Mouse (Mus musculus): ENCODE results near the gene Ncf2.
"Not testable (repeated sequence)": the region's sequence is repeated elsewhere in the genome, so short reads cannot be mapped to it uniquely, and the experiment has no call there.

Gene Ncf2

DNA sequence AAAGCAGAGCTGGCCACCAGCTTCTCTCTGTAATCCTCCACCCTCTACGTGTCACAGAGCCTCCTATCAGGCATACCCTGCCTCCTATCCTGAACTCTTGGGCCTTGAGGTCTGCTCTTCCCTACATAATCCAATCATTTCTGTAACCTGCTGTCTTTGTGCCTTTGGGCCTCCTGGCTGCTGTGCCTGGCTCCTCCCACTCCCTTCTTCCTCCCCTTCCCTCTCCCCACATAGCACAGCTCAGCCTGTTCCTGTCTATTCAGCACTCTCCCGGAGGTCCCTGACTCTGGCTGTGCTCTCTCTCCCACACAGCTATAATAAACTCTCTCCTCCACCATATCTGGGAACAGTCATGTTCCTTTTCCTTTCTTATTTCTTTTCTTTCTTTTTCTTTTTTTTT, at the start of gene Ncf2:
Gene Ncf2 (plus strand): TSS at position 298 of the 400 bp plus-strand sequence.
- DNase-seq (ENCODE audit: low spot score in 2 of 2) = no peak

- peak in 1 of 2 experiments; percentile 66 for DNase-seq (ENCODE audit: low spot score in 2 of 2)
These were observed 49.6 kb upstream of the Ncf2 start, which contains the start of gene Apobec4 for GRCm38 (mm10) chr1:152750312-152750965. Apobec4 (plus strand) TSS chr1:152750551.

- DNase-seq (ENCODE audit: low spot score in 2 of 2) = no peak
These were observed 38.2 kb upstream of the Ncf2 start for GRCm38 (mm10) chr1:152761791-152762190.

- peak; percentile 94 to 95 for DNase-seq (ENCODE audit: low spot score in 2 of 2)
These were observed 33.8 kb upstream of the Ncf2 start, which contains the start of the genes Rgl1 and Arpc5 for GRCm38 (mm10) chr1:152766032-152766772. Rgl1 (minus strand) TSS chr1:152766351. Arpc5 (plus strand) TSS chr1:152766542.

DNA sequence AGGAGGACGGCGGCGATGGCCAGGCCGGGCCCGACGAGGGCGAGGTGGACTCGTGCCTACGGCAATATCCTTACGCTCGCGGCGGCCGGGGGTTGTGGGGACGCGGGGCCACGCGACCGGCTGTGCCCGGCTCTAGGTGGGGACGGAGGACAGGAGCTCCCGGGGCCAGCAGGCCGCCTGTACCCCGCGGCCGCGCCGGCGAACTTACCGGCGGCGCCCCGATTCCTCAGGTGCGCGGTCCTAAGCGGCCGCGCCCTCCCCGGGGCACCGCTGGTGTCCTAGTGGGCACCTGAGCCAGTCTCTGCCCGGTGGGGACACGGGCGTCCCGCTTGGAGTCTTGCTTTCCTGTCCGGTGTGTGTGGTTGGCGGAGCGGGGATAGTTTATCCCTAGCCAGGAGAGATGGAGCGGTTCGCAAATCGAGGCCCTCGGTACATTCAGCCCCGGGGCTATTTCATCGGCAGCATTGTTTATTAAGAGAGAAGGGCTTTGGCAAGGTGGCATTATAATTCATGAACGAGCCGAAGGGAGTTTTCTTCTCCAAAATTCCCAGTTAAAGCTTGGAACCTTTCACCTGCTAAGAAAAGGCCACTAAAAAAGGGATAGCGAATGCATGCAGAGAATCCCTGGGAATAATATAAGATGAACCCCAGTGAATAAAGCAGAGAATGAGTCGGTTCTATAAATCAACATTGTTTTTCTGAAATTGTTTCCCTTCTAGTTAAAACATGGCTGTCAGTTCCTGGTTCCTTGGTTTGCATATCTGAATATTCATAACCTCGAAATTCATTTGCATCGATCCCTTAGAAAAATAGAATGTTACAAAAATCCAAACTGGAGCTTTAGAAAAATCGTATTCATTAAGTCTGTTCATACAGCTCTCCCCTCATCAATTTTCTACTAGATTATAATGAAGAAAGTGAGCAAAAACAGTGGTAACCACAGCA, 32.9 kb upstream of the Ncf2 start:
- DNase-seq (ENCODE audit: low spot score in 2 of 2) = peak in 1 of 2 experiments; percentile 32

DNA sequence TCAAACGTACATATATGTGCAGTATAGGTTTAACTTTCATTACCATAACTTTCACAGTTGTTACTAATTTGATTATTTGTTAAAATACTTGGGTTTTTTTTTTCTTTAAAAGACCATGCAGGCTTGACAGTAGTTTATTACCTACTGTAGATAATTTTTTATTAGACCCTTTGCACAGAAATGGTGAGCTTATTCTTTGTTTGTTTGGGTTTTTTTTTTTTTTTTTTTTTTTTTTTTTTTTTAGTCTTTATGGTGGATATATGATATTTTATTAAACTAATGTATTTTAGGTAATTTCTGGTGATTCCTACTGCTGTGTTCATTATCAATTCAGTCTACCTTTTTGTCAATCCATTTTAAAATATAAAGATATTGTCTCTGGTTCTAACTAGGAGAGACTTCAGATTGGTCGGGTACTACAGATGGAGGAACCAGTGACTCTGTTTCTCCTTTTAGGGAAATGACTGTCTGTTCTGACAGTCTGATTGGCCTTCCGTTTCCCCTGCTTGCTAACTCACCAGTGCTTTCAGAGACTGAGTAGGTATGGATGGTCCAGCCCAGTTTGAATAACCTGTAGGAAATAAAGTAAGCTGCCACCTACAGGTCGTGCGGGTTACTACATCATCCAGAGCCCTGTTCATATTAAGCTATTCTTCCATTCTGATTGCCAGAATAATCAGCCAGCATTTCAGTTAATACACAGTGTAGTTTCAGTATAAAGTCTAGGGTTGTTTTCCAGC, 32.1 kb upstream of the Ncf2 start:
- DNase-seq (ENCODE audit: low spot score in 2 of 2) = peak; percentile 70 to 93

- DNase-seq (ENCODE audit: low spot score in 2 of 2) = no peak
These were observed 29.0 kb upstream of the Ncf2 start for GRCm38 (mm10) chr1:152771016-152771415.

DNA sequence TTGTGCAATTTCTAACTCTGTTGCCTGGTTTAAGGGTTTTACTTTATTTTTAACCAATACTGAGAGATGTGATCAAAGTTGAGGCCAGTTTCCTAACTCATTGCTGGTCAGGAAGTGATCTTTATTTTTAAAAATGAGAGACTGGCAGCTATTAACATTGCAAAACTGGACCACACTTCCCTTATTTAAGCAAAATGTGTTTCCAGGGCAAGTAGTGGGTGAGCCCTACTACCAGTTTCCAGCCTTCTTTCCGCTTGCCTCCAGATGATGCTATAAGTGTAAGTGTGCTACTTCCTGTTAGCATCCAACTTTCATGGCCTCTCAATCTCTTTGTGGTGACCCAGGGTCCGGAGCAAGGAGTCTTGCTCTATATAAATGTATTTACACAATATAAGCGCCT, 25.4 kb upstream of the Ncf2 start:
- not testable (repeated sequence) for DNase-seq (ENCODE audit: low spot score in 2 of 2)

GRCm38 (mm10) chr1:152779071-152779737, 20.8 kb upstream of the Ncf2 start:
- DNase-seq (ENCODE audit: low spot score in 2 of 2) = peak in 1 of 2 experiments; percentile 74

DNA sequence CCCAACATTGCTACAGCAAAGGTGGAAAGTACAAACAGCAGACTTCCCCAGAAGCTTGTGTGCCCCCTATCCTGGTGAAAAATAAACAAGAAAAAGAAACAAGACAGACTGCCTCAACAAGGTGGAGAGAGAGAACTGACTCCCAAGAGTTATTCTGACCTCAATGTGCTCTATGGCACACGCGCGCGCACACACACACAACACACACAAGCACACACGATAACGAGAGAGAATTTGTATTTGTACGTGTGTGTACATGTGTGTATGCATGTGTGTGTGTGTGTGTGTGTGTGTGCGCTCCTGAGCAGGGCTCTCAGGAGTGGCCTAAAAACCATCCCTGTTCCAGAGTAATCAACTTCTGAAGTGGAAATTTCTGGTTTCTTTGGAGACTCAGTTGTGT, 15.4 kb upstream of the Ncf2 start:
- no peak for DNase-seq (ENCODE audit: low spot score in 2 of 2)

DNA sequence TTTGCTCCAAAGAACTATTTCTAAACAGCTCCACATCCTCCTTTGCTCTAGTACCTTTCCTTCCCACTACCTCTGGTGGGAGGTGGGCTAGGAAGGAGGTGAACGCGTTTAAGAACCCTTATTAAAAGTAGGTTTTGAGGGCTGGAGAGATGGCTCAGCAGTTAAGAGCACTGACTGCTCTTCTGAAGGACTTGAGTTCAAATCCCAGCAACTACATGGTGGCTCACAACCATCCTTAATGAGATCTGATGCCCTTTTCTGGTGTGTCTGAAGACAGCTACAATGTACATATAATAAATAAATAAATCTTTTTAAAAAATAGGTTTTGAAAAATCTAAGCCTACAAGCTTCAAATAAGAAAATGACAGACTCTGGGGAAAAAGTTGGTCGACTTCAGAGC, 14.5 kb upstream of the Ncf2 start:
- DNase-seq (ENCODE audit: low spot score in 2 of 2) = not testable (repeated sequence)

DNA sequence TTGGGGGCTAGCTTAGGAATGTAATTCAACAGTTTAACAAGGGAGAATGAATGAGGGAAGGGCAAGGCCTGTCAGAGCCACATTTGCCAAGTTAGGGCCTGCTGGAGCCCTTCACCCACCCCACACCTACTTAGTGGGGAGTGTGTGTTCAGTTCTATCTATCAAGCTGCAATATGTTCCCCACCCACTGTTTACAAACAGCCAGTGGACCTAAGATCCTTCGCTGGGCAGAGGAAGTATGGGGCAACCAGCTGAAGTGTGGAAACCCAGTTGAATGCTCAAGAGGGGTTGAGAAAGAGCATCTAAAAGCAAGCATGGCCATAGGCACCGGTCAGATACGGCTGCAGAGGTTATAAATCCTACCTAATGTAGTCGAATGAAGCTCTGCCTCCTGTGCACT, 13.0 kb upstream of the Ncf2 start:
- DNase-seq (ENCODE audit: low spot score in 2 of 2) = no peak

- DNase-seq (ENCODE audit: low spot score in 2 of 2) = no peak
These were observed 11.8 kb upstream of the Ncf2 start for GRCm38 (mm10) chr1:152788121-152788660.

DNA sequence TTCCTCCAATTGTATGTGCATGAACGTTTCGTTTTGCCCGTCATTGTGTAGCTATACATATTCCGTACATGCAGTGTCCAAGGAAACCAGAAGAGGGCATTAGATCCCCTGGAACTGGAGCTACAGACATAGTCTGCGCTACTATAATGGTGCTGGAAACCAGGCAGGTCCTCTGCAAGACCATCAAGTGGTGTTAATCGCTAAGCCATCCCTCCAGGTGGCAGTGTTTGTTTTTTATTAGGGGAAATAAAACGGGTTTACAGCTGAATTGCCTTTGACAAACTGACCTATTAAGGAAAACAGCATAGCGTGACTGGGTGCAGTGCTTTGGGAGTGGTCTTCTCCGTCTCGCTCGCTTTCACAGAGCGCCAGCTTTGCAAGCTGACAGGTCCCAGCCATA, 9.7 kb upstream of the Ncf2 start:
- DNase-seq (ENCODE audit: low spot score in 2 of 2) = peak in 1 of 2 experiments; percentile 30

DNA sequence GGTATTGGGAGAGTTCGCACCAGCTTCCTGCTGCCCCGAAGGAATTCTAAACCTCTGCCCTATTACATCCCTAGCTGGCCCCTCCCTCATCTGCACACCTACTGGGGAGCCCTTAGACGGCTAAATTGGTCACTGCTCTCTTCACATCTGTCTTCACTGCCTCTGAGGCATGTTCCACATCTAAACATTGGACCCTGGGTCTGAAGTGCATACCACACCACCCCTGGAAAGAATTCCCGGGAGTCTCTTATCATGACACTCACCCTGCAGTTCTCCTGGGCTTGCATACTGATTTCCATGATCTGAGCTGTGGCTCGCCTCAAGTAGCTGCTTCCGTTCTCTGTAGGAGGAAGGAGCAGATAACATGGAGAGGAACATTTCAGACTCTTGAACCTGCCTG, 9.2 kb upstream of the Ncf2 start:
- DNase-seq (ENCODE audit: low spot score in 2 of 2) = no peak

DNA sequence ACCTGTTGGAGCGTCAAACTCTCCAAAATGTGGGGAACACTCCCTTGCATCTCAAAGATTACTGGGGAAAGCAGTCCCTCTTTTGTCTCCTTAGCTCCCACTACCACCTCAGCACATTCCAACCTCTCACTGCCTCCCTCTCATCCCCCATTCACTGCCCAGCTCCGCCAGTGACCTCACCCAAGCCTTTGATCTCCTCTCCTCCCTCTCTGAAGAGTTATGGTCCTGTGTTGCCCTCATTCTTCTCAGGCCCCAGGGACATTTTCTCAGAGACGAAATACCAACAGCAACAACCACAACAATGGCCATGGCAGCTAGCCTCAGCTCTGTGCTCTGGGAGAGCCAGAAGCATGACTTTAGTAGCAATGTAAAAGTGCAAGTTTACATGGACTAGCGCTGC, 8.7 kb upstream of the Ncf2 start:
- no peak for DNase-seq (ENCODE audit: low spot score in 2 of 2)

DNA sequence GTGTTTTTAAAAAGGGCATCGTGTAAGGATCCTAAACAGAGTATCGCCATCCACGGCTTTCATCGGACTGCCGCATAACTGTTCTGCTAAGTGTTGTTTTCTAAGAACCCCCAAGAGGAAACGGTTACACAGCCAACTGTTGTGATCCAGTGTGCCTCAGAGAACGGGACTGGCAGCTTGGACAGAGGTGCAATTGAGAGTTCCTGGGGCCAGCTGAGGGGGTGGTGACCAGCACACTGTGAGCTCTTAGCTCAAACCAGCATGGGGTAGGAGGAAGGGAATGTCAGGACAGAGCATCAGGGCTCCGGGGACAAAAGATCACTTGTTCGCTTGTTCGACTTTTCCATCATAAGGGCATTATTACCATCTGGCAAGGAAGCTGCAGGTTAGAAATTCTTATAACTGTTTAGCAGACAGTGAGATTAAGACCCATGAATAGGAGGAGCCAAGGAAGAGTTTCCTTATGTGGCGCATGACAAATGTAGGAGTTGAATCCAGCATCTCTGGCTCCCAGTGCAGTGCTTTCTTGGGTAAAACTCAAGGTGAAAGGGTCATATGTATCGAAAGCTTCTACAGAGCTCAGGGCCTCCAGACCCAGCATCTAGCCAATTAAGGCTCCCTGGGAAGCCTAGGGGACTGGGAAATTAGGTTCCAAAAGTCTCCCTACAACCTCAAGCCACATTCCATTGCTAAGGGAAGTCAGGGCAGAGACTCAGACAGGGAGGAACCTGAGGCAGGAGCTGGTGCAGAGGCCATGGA, 7.1 kb upstream of the Ncf2 start:
- peak; percentile 37 to 42 for DNase-seq (ENCODE audit: low spot score in 2 of 2)

GRCm38 (mm10) chr1:152793495-152794130, 6.4 kb upstream of the Ncf2 start:
- no peak for DNase-seq (ENCODE audit: low spot score in 2 of 2)

DNA sequence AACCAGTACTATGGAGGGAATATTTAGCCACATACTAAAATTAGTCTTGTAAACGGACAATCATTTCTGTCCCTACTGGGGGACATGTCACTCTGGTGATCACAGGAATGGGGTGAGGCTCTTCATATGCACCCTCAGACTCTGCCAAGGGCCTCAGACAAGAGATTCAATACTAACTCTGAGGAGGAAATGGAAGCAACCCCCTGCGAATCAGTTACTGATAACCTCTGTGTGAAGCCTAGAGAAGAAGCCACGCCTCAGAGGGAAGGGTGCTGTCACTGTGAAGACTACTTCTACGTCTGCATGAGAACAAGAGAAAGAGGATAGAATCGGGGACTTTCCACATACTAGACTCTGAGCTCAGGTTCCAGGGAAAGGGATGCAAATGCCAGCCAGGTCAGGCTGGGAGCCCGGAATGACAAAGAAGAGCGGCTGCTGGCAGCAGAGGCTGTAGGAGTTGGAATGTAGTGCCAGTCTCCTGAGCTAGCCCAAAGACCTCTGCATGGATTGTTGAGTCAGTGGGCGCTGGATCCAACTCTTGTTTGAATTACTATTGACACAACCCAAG, 4.2 kb upstream of the Ncf2 start:
- DNase-seq (ENCODE audit: low spot score in 2 of 2) = no peak
